Comparison of ENCODE assay signal across 9 mouse cellular contexts in genomic region chr3:16086550-16086949, GRCm38 (mm10).
DNase-seq lines count a peak whose midpoint lies in the region; ATAC-seq lines count a peak whose summit lies in the region.
"Had no signal": no experiment of that assay in that cellular context is flagged by ENCODE, and none has a peak within 500 bp of the region (broad histone marks: within the 10 kb centered on the region; RNA-seq: fewer than 3 reads in every experiment).

No protein-coding gene starts in this region.

- H3K9me3 ChIP-seq in forebrain, embryonic 14.5 days (replicated peaks; ENCODE audit: control insufficient read depth, low read length) = no peaks in the 10 kb centered on the region
- no peaks in the 10 kb centered on the region for H3K9me3 ChIP-seq in forebrain, embryonic 11.5 days (ENCODE audit: control insufficient read depth, low read length)
- no peaks in the 10 kb centered on the region for H3K9me3 ChIP-seq in midbrain, embryonic 11.5 days (ENCODE audit: control insufficient read depth, low read length)
- H3K9me3 ChIP-seq in midbrain, embryonic 13.5 days = no peaks in the 10 kb centered on the region

- H3K4me2 ChIP-seq in forebrain, embryonic 14.5 days (ENCODE audit: low read length) = no peak overlapping the region
- H3K4me2 ChIP-seq in forebrain, embryonic 11.5 days (ENCODE audit: low read depth, low read length, severe bottlenecking) = no peak overlapping the region
- no peak overlapping the region for H3K4me2 ChIP-seq in midbrain, embryonic 11.5 days
- H3K4me2 ChIP-seq in midbrain, embryonic 13.5 days (replicated peaks) = no peak overlapping the region

- ATAC-seq in forebrain, embryonic 14.5 days = 0 out of 2 replicates have a peak, but pooled peaks have one; percentile 46
- no peak for ATAC-seq in forebrain, embryonic 11.5 days (replicated peaks; ENCODE audit: low FRiP score)
- ATAC-seq in midbrain, embryonic 11.5 days (ENCODE audit: low FRiP score) = no peak
- ATAC-seq in midbrain, embryonic 13.5 days = no peak

- no peaks in the 10 kb centered on the region for H3K27me3 ChIP-seq in forebrain, embryonic 14.5 days (replicated peaks; ENCODE audit: control insufficient read depth, insufficient read depth, low read length)
- H3K27me3 ChIP-seq in forebrain, embryonic 11.5 days (ENCODE audit: control insufficient read depth, insufficient read depth, low read length) = no peaks in the 10 kb centered on the region
- H3K27me3 ChIP-seq in midbrain, embryonic 11.5 days (ENCODE audit: control insufficient read depth, insufficient read depth, low read length) = no peaks in the 10 kb centered on the region
- H3K27me3 ChIP-seq in midbrain, embryonic 13.5 days = no peaks in the 10 kb centered on the region

- peak; percentile 47 for DNase-seq in forebrain, embryonic 14.5 days (ENCODE audit: low spot score)
- DNase-seq in forebrain, embryonic 11.5 days (ENCODE audit: low spot score) = no peak
- DNase-seq in midbrain, embryonic 11.5 days (ENCODE audit: low spot score, missing footprints) = peak; percentile 86
- DNase-seq in embryo, embryonic 11.5 days (ENCODE audit: low read depth, low spot score) = peak; percentile 2
- DNase-seq in retina, postnatal 1 day = peak; percentile 48
- no peak for DNase-seq in heart, postnatal 10 days
- no peak for DNase-seq in left cerebral cortex, adult 11 months (ENCODE audit: low spot score)

- H3K36me3 ChIP-seq in forebrain, embryonic 14.5 days (ENCODE audit: control insufficient read depth, insufficient read depth, low read length) = no peaks in the 10 kb centered on the region
- no peaks in the 10 kb centered on the region for H3K36me3 ChIP-seq in forebrain, embryonic 11.5 days (ENCODE audit: control insufficient read depth, insufficient read depth, low read length)
- no peaks in the 10 kb centered on the region for H3K36me3 ChIP-seq in midbrain, embryonic 11.5 days (ENCODE audit: control insufficient read depth, insufficient read depth, low read length)
- H3K36me3 ChIP-seq in midbrain, embryonic 13.5 days = no peaks in the 10 kb centered on the region

- H3K4me3 ChIP-seq in forebrain, embryonic 14.5 days (ENCODE audit: low read depth, low read length) = no peak overlapping the region
- no peak overlapping the region for H3K4me3 ChIP-seq in forebrain, embryonic 11.5 days (ENCODE audit: low read depth, low read length)
- H3K4me3 ChIP-seq in midbrain, embryonic 11.5 days (ENCODE audit: low read depth, low read length) = no peak overlapping the region
- no peak overlapping the region for H3K4me3 ChIP-seq in midbrain, embryonic 13.5 days (replicated peaks)
- H3K4me3 ChIP-seq: erythroblast, embryonic 14.5 days had no signal

- intact Hi-C loops in heart, postnatal 10 days (cut with DNase I) = no loop called here

- no peak overlapping the region for H3K27ac ChIP-seq in forebrain, embryonic 14.5 days (ENCODE audit: low read depth, low read length)
- no peak overlapping the region for H3K27ac ChIP-seq in forebrain, embryonic 11.5 days (ENCODE audit: low read depth, low read length)
- no peak overlapping the region for H3K27ac ChIP-seq in midbrain, embryonic 11.5 days (ENCODE audit: low read depth, low read length)
- no peak overlapping the region for H3K27ac ChIP-seq in midbrain, embryonic 13.5 days

- H3K9ac ChIP-seq in forebrain, embryonic 14.5 days (ENCODE audit: low read length) = no peak overlapping the region
- H3K9ac ChIP-seq in forebrain, embryonic 11.5 days (ENCODE audit: low read length) = no peak overlapping the region
- H3K9ac ChIP-seq in midbrain, embryonic 11.5 days (ENCODE audit: low read length) = no peak overlapping the region
- H3K9ac ChIP-seq in midbrain, embryonic 13.5 days (replicated peaks) = no peak overlapping the region

- WGBS in forebrain, embryonic 14.5 days = 8% methylated on average over 1 of the region's 1 CpGs
- 13% methylated on average over 1 of the region's 1 CpGs for WGBS in forebrain, embryonic 11.5 days
- 19% methylated on average over 1 of the region's 1 CpGs for WGBS in midbrain, embryonic 11.5 days
- WGBS in midbrain, embryonic 13.5 days = 22% methylated on average over 1 of the region's 1 CpGs

- H3K4me1 ChIP-seq in forebrain, embryonic 14.5 days (ENCODE audit: control insufficient read depth, insufficient read depth, low read length) = no peaks in the 10 kb centered on the region
- no peaks in the 10 kb centered on the region for H3K4me1 ChIP-seq in forebrain, embryonic 11.5 days (replicated peaks; ENCODE audit: control insufficient read depth, insufficient read depth, low read length)
- no peaks in the 10 kb centered on the region for H3K4me1 ChIP-seq in midbrain, embryonic 11.5 days (ENCODE audit: control insufficient read depth, insufficient read depth, low read length)
- H3K4me1 ChIP-seq in midbrain, embryonic 13.5 days (replicated peaks) = no peaks in the 10 kb centered on the region

Comparison
In these comparisons a context has a peak if more than half of its experiments do, and no peak if none do; other contexts are left out.
1. DNase-seq: peak in forebrain, embryonic 14.5 days (single experiment), midbrain, embryonic 11.5 days (single experiment), embryo, embryonic 11.5 days (single experiment) and retina, postnatal 1 day (single experiment); none in forebrain, embryonic 11.5 days (single experiment), heart, postnatal 10 days (0 of 2) and left cerebral cortex, adult 11 months (single experiment).